Mouse (Mus musculus) G1E (cell line): ENCODE data around the gene Dnajc11.

ENCODE experiments used
- CTCF ChIP-seq: IDR thresholded peaks from 2 replicates; pipeline ENCODE4 v1.5.1; 2012; ENCODE audit warnings: low read depth, low read length, inconsistent platforms, mixed read lengths
- GATA1 ChIP-seq: IDR thresholded peaks from 2 replicates; pipeline ENCODE4 v1.6.1; 2012; ENCODE audit warnings: borderline replicate concordance, low read length, inconsistent platforms, mixed read lengths
- GATA2 ChIP-seq: IDR thresholded peaks from 2 replicates; pipeline ENCODE4 v1.6.1; 2012; ENCODE audit warnings: low read depth, low read length, inconsistent platforms, borderline replicate concordance
- TAL1 ChIP-seq: conservative IDR thresholded peaks from 2 replicates; pipeline ENCODE4 v1.6.1; 2012; ENCODE audit warnings: low read depth, low read length, inconsistent platforms, mixed read lengths

GRCm38 (mm10) chr4:152024525-152024924, 91.0 kb downstream of the Dnajc11 start:
- no peak for TF ChIP-seq CTCF
- TF ChIP-seq TAL1: no peak
- TF ChIP-seq GATA1: no peak
- no peak for TF ChIP-seq GATA2
